Mouse (Mus musculus) stomach, postnatal 0 days (tissue): ENCODE measurements around the gene Dguok. TPM values are rescaled to one million over a fixed set of nuclear protein-coding genes. Genes with fewer than 3 reads are reported as not detected.

Source experiments
- ATAC-seq: fragments of 200-750 bp; cut with Nextera tagmentation; 2 replicates; pipeline ENCODE4 v1.8.0; 2017; ENCODE audit not compliant: low FRiP score, low TSS enrichment
- DNase-seq: peaks from one replicate; pipeline ENCODE4 v3.0.0-alpha.2; 2016; ENCODE audit warnings: low spot score
- H3K27ac ChIP-seq: fragments of 300-500 bp; sonication (generic); replicated peaks from 2 replicates; pipeline ENCODE4 v1.5.1; 2014; ENCODE audit warnings: mild to moderate bottlenecking, control low read depth
- H3K27me3 ChIP-seq: fragments of 300-500 bp; sonication (generic); 2 replicates; pipeline ENCODE4 v1.6.1; 2014; ENCODE audit warnings: low read length; ENCODE audit not compliant: control insufficient read depth, insufficient read depth
- H3K36me3 ChIP-seq: fragments of 300-500 bp; sonication (generic); 2 replicates; pipeline ENCODE4 v1.6.1; 2014; ENCODE audit warnings: low read length, mixed read lengths; ENCODE audit not compliant: control insufficient read depth, insufficient read depth
- H3K4me1 ChIP-seq: fragments of 300-500 bp; sonication (generic); replicated peaks from 2 replicates; pipeline ENCODE4 v1.6.1; 2014; ENCODE audit warnings: antibody characterized with exemption; ENCODE audit not compliant: control insufficient read depth, insufficient read depth
- H3K4me2 ChIP-seq: fragments of 300-500 bp; sonication (generic); replicated peaks from 2 replicates; pipeline ENCODE4 v1.6.1; 2014; ENCODE audit warnings: low read depth, mild to moderate bottlenecking, control low read depth, moderate library complexity
- H3K4me3 ChIP-seq: fragments of 300-500 bp; sonication (generic); 2 replicates; pipeline ENCODE4 v1.5.1; 2014; ENCODE audit warnings: low read depth, low read length, control low read depth
- H3K9ac ChIP-seq: fragments of 300-500 bp; sonication (generic); 2 replicates; pipeline ENCODE4 v1.6.1; 2014; ENCODE audit warnings: mild to moderate bottlenecking, low read length, control low read depth, mixed read lengths
- H3K9me3 ChIP-seq: fragments of 300-500 bp; sonication (generic); 2 replicates; pipeline ENCODE4 v1.6.1; 2016; ENCODE audit warnings: low read length; ENCODE audit not compliant: control insufficient read depth
- CTCF ChIP-seq: IDR thresholded peaks from 2 replicates; pipeline ENCODE4 v1.5.1; 2016; ENCODE audit warnings: antibody characterized with exemption, low read depth, mild to moderate bottlenecking, moderate library complexity
- EP300 ChIP-seq: optimal IDR thresholded peaks from 2 replicates; pipeline ENCODE3; 2016; ENCODE audit warnings: antibody characterized with exemption
- WGBS: fragments of 180-500 bp; shearing (Covaris S2); extraction: QIAGEN DNeasy Blood & Tissue Kit; methylation state at CpG from one replicate; pipeline ENCODE4 v1.1.7; 2014; 5-methylcytosine and 5-hydroxymethylcytosine counted together
- polyA plus RNA-seq: library from polyadenylated mRNA; unstranded; fragments of >200 nt; fragmentation: Nextera tagmentation; extraction: Ambion mirVana; gene quantifications from 2 replicates; pipeline ENCODE4 v1.2.1, GENCODE M21; 2015

The Dguok gene
- polyA plus RNA-seq, result 44.2 and 45.8 TPM in 2 replicates

DNA sequence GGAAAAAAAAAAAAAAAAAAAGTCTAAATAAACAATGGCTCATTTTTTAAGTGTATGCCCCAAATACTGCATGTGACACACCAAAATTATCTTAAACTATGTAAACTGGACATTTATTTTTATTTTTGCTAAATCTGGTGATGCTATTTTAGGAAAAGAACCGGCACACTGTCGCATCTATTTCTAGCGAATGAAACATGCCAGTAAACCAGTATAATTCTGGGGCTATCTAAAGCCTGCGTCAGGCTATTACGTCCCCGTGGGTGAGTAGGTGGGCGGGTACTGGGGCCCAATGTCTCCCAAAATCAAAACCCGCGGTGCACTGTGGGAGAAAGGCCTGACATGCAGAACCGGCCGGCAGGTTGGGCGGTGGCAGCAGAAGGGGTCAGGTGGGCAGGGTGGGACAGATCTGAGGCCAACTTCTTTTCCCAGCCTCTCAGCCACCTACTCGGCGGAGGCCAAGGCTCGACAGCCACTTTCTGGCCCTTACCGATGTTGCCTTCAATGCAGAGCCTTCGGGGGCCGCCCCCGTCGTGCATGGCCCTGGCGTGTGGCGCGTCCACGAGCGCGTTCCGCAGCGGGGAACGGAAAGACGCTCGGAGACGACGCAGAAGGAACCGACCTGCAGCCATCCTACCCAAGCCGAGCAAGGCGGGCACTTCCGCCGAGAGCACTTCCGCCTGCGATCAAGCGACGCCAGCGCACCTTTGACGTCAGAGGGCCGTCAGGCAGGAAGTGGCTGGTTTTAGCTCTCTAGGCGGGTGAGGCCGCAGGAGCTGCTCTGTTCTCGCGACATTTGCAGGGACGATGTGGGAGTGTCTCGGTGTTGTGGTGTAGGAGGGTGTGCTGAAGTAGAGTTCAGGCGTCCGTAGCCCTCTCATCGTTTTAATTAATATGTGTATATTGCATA, at the start of gene Dguok:
Gene Dguok, minus strand, starts transcription at position 712 of the 910 bp plus-strand sequence.
- DNase-seq, result peak; percentile 98
- under 1% methylated on average over 54 of the region's 54 CpGs for WGBS
- peak within 1 kb of the TSS; percentile 96 for H3K27ac ChIP-seq
- peak within 1 kb of the TSS; percentile 71 for H3K4me2 ChIP-seq
- peak within 1 kb of the TSS; percentile 75 for H3K9ac ChIP-seq
- H3K9me3 ChIP-seq, result no peaks in the 10 kb centered on the region
- TF ChIP-seq CTCF, result peak; percentile 16; the same call in 1 of the 2 replicates
- TF ChIP-seq EP300, result peak; percentile 94
- ATAC-seq, result peak; percentile 98
- H3K36me3 ChIP-seq, result no peaks in the 10 kb centered on the region
- H3K4me1 ChIP-seq, result no peaks in the 10 kb centered on the region
- H3K27me3 ChIP-seq, result no peaks in the 10 kb centered on the region
- peak within 1 kb of the TSS; percentile 65 for H3K4me3 ChIP-seq

DNA sequence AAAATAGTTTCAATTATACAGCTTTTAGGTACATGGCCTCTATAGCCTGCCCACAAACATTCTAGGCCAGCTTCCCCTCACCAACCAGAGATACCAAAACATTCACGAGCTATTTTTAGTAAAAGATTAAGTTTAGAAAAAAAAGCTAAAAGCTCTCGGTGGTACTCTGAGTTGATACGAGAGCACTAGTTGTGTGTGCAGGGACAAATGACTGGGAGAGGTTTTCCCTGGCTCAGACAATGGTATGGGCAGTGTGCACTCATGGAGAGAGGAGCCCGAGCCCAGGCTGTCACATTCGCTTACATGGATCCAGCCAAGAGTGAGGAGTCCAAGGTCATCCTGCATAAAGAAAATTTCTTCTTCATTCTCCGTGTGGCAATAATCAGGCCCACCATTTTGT, 49.2 kb upstream of the Dguok start:
- ATAC-seq, result no peak
- DNase-seq, result no peak
- no peak overlapping the region for H3K4me2 ChIP-seq
- TF ChIP-seq EP300 (no peak), CTCF (no peak)
- H3K9ac ChIP-seq, result no peak overlapping the region
- no peaks in the 10 kb centered on the region for H3K27me3 ChIP-seq
- H3K27ac ChIP-seq, result no peak overlapping the region
- no peak overlapping the region for H3K4me3 ChIP-seq
- H3K9me3 ChIP-seq, result no peaks in the 10 kb centered on the region
- peaks cover 20% of the 10 kb centered on the region for H3K36me3 ChIP-seq
- no peaks in the 10 kb centered on the region for H3K4me1 ChIP-seq
- 68% methylated on average over 6 of the region's 6 CpGs for WGBS

DNA sequence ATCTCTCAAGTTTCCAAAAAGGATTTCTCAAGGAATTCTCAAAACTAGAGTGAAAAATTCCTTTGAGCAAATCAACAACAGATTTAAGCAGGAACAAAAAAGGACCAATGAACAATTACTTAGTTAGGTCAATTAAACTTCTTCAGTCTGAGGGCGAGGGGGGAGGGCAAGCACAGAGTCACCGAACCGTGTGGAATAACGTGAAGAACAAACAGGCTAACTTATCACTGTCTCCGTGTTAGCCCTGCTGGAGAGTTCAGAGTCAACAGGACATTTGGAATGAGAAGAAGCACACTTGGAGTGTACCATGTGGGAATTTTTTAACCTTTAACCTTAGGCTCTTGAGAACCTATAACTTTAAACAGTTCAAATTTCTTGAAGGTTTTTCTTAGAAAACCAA, 41.6 kb upstream of the Dguok start:
- Histone ChIP-seq H3K4me1 (no peaks in the 10 kb centered on the region), H3K4me3 (no peak overlapping the region), H3K9ac (no peak overlapping the region), H3K4me2 (no peak overlapping the region), H3K9me3 (no peaks in the 10 kb centered on the region), H3K27me3 (no peaks in the 10 kb centered on the region), H3K27ac (no peak overlapping the region), H3K36me3 (peaks cover 12% of the 10 kb centered on the region; the same call in 1 of the 2 replicates)
- no peak for TF ChIP-seq EP300
- no peak for TF ChIP-seq CTCF
- WGBS, result 46% methylated on average over 5 of the region's 5 CpGs
- ATAC-seq (no peak), DNase-seq (no peak)

DNA sequence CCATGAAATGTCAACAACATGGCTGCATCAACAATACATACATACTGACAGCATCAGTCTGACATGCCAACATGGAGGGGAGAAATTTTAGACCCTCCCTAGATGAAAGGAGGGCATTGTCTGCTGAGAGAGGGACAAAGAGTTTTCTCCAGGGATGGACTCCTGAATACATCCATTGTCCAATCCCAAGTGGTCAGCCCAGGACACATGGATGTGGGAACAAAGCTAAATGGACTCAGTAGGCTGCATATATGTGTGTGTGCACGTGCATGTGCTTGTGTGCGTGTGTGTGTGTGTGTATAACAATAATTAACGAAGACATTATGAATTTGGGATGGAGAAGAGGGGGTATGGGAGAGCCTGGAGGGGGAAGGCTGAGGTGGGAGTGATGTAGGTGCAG, 39.0 kb upstream of the Dguok start:
- 83% methylated on average over 3 of the region's 3 CpGs for WGBS
- Histone ChIP-seq H3K36me3 (peaks cover 10% of the 10 kb centered on the region; the same call in 1 of the 2 replicates), H3K4me2 (no peak overlapping the region), H3K4me3 (no peak overlapping the region), H3K4me1 (no peaks in the 10 kb centered on the region), H3K27me3 (no peaks in the 10 kb centered on the region), H3K9ac (no peak overlapping the region), H3K9me3 (no peaks in the 10 kb centered on the region), H3K27ac (no peak overlapping the region)
- no peak for TF ChIP-seq EP300
- no peak for TF ChIP-seq CTCF
- DNase-seq (no peak), ATAC-seq (0 out of 2 replicates have a peak, but pooled peaks have one; percentile 27)

DNA sequence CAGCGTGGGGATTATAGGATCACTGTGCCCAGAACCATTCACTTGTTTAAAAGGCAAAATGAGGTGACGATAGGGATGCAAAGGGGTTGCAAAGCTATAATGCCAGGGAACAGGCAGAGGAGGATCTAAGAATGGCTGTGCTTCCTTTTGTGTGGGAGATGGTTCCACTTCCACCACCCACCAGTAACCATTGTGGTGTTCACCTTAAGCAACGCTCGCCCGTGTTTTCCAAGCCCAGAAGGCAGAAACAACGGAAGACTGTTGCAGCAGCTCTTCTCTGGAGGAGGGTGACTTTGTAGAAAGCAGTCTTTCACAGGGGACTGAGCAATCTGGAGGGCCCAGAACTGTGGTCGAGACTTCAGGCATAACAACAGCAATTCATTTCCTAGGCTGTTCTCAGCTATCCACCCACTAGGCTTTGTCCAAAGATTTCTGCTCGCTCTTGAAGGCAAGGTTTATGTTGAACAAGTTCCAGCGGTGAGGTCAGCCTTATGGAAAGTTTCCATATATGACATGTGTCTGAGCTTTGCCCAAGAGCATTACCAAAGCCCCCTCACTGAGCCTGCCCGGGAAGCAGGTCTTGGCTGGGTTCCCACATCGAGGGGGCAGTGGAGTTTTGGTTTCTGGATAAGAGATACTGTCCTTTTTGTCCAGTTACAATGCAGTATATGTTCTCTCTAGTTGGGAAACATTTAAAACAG, 35.1 kb upstream of the Dguok start:
- peaks cover 7% of the 10 kb centered on the region; the same call in 1 of the 2 replicates for H3K36me3 ChIP-seq
- H3K9ac ChIP-seq, result no peak overlapping the region
- H3K27ac ChIP-seq, result peak overlapping the region; percentile 88
- WGBS, result 56% methylated on average over 11 of the region's 11 CpGs
- no peak overlapping the region for H3K4me2 ChIP-seq
- no peaks in the 10 kb centered on the region for H3K9me3 ChIP-seq
- peak; percentile 62; the same call in 1 of the 2 replicates for ATAC-seq
- TF ChIP-seq EP300 (no peak), CTCF (no peak)
- H3K27me3 ChIP-seq, result no peaks in the 10 kb centered on the region
- H3K4me1 ChIP-seq, result no peaks in the 10 kb centered on the region
- peak; percentile 51 for DNase-seq
- H3K4me3 ChIP-seq, result no peak overlapping the region
